Mouse (Mus musculus) lung, postnatal 0 days (tissue): ENCODE data around the gene Olfr564. TPM values are rescaled to one million over a fixed set of nuclear protein-coding genes. Genes with fewer than 3 reads are reported as not detected.

Experiments
- ATAC-seq: fragments of 200-750 bp; cut with Nextera tagmentation; 2 replicates; pipeline ENCODE4 v1.8.0; 2017; ENCODE audit warnings: moderate library complexity
- DNase-seq: peaks from one replicate; pipeline ENCODE4 v3.0.0-alpha.2; 2016; ENCODE audit warnings: low spot score
- H3K27ac ChIP-seq: fragments of 300-500 bp; sonication (generic); 2 replicates; pipeline ENCODE4 v1.5.1; 2014; ENCODE audit warnings: antibody characterized with exemption, mild to moderate bottlenecking, low read length, mixed read lengths
- H3K27me3 ChIP-seq: fragments of 300-500 bp; sonication (generic); replicated peaks from 2 replicates; pipeline ENCODE4 v1.6.1; 2014; ENCODE audit warnings: low read length, mixed read lengths; ENCODE audit not compliant: insufficient read depth
- H3K36me3 ChIP-seq: fragments of 300-500 bp; sonication (generic); 2 replicates; pipeline ENCODE4 v1.6.1; 2014; ENCODE audit warnings: low read length, mixed read lengths; ENCODE audit not compliant: insufficient read depth
- H3K4me1 ChIP-seq: fragments of 300-500 bp; sonication (generic); 2 replicates; pipeline ENCODE4 v1.6.1; 2014; ENCODE audit warnings: antibody characterized with exemption, low read depth, low read length, mixed read lengths; ENCODE audit not compliant: insufficient read depth
- H3K4me2 ChIP-seq: fragments of 300-500 bp; sonication (generic); replicated peaks from 2 replicates; pipeline ENCODE4 v1.6.1; 2014; ENCODE audit warnings: low read depth, mild to moderate bottlenecking, low read length, moderate library complexity, mixed read lengths
- H3K4me3 ChIP-seq: fragments of 300-500 bp; sonication (generic); 2 replicates; pipeline ENCODE4 v1.5.1; 2014; ENCODE audit warnings: low read depth, low read length
- H3K9ac ChIP-seq: fragments of 300-500 bp; sonication (generic); replicated peaks from 2 replicates; pipeline ENCODE4 v1.6.1; 2014; ENCODE audit warnings: low read depth, mild to moderate bottlenecking
- H3K9me3 ChIP-seq: fragments of 300-500 bp; sonication (generic); 2 replicates; pipeline ENCODE4 v1.6.1; 2016; ENCODE audit warnings: low read length, mixed read lengths
- CTCF ChIP-seq: IDR thresholded peaks from 2 replicates; pipeline ENCODE4 v1.5.1; 2016; ENCODE audit warnings: antibody characterized with exemption, mild to moderate bottlenecking
- EP300 ChIP-seq: IDR thresholded peaks from 2 replicates; pipeline ENCODE4 v1.6.1; 2016; ENCODE audit warnings: antibody characterized with exemption, mild to moderate bottlenecking, control low read depth
- WGBS: fragments of 180-500 bp; shearing (Covaris S2); extraction: QIAGEN DNeasy Blood & Tissue Kit; methylation state at CpG from one replicate; pipeline ENCODE4 v1.1.7; 2014; 5-methylcytosine and 5-hydroxymethylcytosine counted together
- polyA plus RNA-seq: library from polyadenylated mRNA; unstranded; fragments of >200 nt; fragmentation: Nextera tagmentation; extraction: Ambion mirVana; gene quantifications from 2 replicates; pipeline ENCODE4 v1.2.1, GENCODE M21; 2015

Olfr564 gene
- not detected in 2 replicates for polyA plus RNA-seq

DNA sequence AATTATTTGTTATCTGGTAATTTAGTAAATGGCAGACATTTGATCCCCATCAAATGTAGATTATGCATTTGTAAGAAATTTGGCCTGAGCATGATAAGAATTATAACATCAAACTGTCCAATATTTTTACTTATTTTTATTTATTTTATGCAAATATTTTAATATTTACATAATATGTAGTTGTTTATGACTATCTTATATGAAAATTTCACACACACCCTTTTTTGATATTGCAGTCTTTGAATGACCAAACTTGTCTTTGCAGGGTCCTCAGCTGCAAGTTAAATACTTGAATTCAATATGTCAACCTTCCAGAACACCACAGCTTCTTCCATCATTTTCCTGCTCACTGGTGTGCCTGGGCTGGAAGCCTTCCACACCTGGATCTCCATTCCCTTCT, at the start of gene Olfr564:
Olfr564 (plus strand) TSS at position 301 of the 400 bp plus-strand sequence.
- Histone ChIP-seq H3K27me3 (no peaks in the 10 kb centered on the region), H3K9me3 (no peaks in the 10 kb centered on the region), H3K36me3 (no peaks in the 10 kb centered on the region), H3K4me1 (no peaks in the 10 kb centered on the region), H3K4me2 (no peak within 1 kb of the TSS), H3K27ac (no peak within 1 kb of the TSS), H3K4me3 (no peak within 1 kb of the TSS), H3K9ac (no peak within 1 kb of the TSS)
- no peak for DNase-seq
- ATAC-seq: no peak
- TF ChIP-seq EP300 (no peak), CTCF (no peak)

DNA sequence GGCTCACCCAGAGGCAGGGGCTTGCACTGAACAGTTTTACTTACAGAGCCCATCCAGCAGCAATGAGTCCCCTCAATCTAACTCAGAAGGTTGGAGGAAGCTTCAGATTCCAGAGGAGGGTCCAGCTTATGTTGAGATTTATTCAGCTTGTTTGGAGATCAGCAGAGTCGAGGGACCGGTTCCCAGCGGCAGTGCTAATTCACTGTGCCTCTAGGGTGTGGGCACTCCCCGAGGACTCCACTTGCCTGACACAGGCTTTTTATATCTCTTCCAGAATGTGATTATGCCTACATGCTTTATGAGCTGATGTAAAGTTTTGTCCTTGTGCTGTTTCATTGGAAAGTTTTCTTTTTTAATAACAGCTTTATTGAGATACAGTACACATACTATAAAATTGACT, 44.0 kb upstream of the Olfr564 start, which contains the start of the genes Olfr560 and Olfr78:
Olfr560 (minus strand) TSS at position 101 of the 400 bp plus-strand sequence.
Olfr78 (minus strand) TSS at position 206 of the 400 bp plus-strand sequence.
- no peak within 1 kb of the TSS for H3K4me3 ChIP-seq
- 61% methylated on average over 4 of the region's 4 CpGs for WGBS
- H3K36me3 ChIP-seq: no peaks in the 10 kb centered on the region
- no peak within 1 kb of the TSS for H3K9ac ChIP-seq
- ATAC-seq (no peak), DNase-seq (no peak)
- H3K4me2 ChIP-seq: no peak within 1 kb of the TSS
- H3K4me1 ChIP-seq: no peaks in the 10 kb centered on the region
- no peak within 1 kb of the TSS for H3K27ac ChIP-seq
- H3K9me3 ChIP-seq: no peaks in the 10 kb centered on the region
- H3K27me3 ChIP-seq: no peaks in the 10 kb centered on the region
- TF ChIP-seq CTCF: no peak
- TF ChIP-seq EP300: no peak

DNA sequence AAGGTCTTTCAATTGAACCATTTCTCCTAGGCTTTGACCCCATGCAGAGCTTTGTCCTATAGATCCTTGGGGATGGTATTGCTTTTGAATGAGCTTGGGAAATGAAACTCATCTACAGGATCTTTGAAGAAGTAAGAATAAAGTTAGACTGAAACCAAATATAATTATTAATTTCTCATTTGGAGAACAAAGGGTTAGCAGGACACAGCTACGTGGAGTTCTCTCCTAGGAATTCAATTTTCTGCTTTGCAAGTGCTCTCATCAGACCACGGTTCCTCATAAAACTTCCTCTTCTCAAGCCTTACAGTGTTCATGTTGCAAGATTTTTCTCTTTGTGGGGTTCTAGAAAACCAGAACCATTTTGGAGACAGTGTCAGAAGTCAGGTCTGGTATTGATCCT, 32.4 kb upstream of the Olfr564 start, which contains the start of gene Olfr561:
Olfr561 (plus strand) TSS at position 301 of the 400 bp plus-strand sequence.
- Histone ChIP-seq H3K36me3 (no peaks in the 10 kb centered on the region), H3K4me1 (no peaks in the 10 kb centered on the region), H3K4me3 (no peak within 1 kb of the TSS), H3K4me2 (no peak within 1 kb of the TSS), H3K27me3 (no peaks in the 10 kb centered on the region), H3K9ac (no peak within 1 kb of the TSS), H3K27ac (no peak within 1 kb of the TSS), H3K9me3 (no peaks in the 10 kb centered on the region)
- DNase-seq: no peak
- WGBS: 52% methylated on average over 2 of the region's 2 CpGs
- no peak for TF ChIP-seq CTCF
- no peak for TF ChIP-seq EP300
- ATAC-seq: no peak

Other genes starting within 250 kb of the Olfr564 start
- gene Trim21, start 238.0 kb upstream of the Olfr564 start, polyA plus RNA-seq: 0.76 and 0.80 TPM in 2 replicates
- 0.21 TPM in 2 replicates for gene Olfr550, start 232.0 kb upstream of the Olfr564 start, polyA plus RNA-seq
- not detected in 2 replicates for gene Olfr551, start 211.6 kb upstream of the Olfr564 start, polyA plus RNA-seq
- gene Olfr552, start 205.7 kb upstream of the Olfr564 start, polyA plus RNA-seq: not detected in 2 replicates
- not detected in 2 replicates for gene Olfr553, start 185.3 kb upstream of the Olfr564 start, polyA plus RNA-seq
- not detected in 2 replicates for gene Olfr554, start 165.0 kb upstream of the Olfr564 start, polyA plus RNA-seq
- not detected in 2 replicates for gene Olfr555, start 144.7 kb upstream of the Olfr564 start, polyA plus RNA-seq
- gene Olfr556, start 138.6 kb upstream of the Olfr564 start, polyA plus RNA-seq: not detected in 2 replicates
- gene Trim68, start 116.2 kb upstream of the Olfr564 start, polyA plus RNA-seq: 11.6 and 13.2 TPM in 2 replicates
- gene Olfr557, start 107.6 kb upstream of the Olfr564 start, polyA plus RNA-seq: not detected in 2 replicates
- gene Olfr558, start 101.3 kb upstream of the Olfr564 start, polyA plus RNA-seq: 0.13 and 0.16 TPM in 2 replicates
- gene Olfr33, start 84.4 kb upstream of the Olfr564 start, polyA plus RNA-seq: not detected in 2 replicates
- gene Olfr559, start 76.0 kb upstream of the Olfr564 start, polyA plus RNA-seq: not detected in 2 replicates
- gene Olfr560, start 44.1 kb upstream of the Olfr564 start, polyA plus RNA-seq: not detected in 2 replicates
- gene Olfr78, start 44.0 kb upstream of the Olfr564 start, polyA plus RNA-seq: 0.04 and 0.12 TPM in 2 replicates
- not detected in 2 replicates for gene Olfr561, start 32.3 kb upstream of the Olfr564 start, polyA plus RNA-seq
- gene Olfr566, start 55.3 kb downstream of the Olfr564 start, polyA plus RNA-seq: not detected in 2 replicates
- not detected in 2 replicates for gene Olfr568, start 73.6 kb downstream of the Olfr564 start, polyA plus RNA-seq
- not detected in 2 replicates for gene Olfr569, start 87.4 kb downstream of the Olfr564 start, polyA plus RNA-seq
- gene Olfr570, start 91.1 kb downstream of the Olfr564 start, polyA plus RNA-seq: not detected in 2 replicates
- gene Olfr571, start 114.1 kb downstream of the Olfr564 start, polyA plus RNA-seq: not detected in 2 replicates
- gene Olfr572, start 120.9 kb downstream of the Olfr564 start, polyA plus RNA-seq: not detected in 2 replicates
- gene Olfr573-ps1, start 139.1 kb downstream of the Olfr564 start, polyA plus RNA-seq: not detected in 2 replicates
- gene Olfr574, start 145.0 kb downstream of the Olfr564 start, polyA plus RNA-seq: not detected in 2 replicates
- gene Olfr575, start 155.3 kb downstream of the Olfr564 start, polyA plus RNA-seq: not detected in 2 replicates
- gene Olfr576, start 159.2 kb downstream of the Olfr564 start, polyA plus RNA-seq: not detected in 2 replicates
- not detected in 2 replicates for gene Olfr577, start 172.5 kb downstream of the Olfr564 start, polyA plus RNA-seq
- not detected in 2 replicates for gene Olfr578, start 185.8 kb downstream of the Olfr564 start, polyA plus RNA-seq
- gene Olfr582, start 234.5 kb downstream of the Olfr564 start, polyA plus RNA-seq: not detected in 2 replicates
- gene Olfr583, start 247.8 kb downstream of the Olfr564 start, polyA plus RNA-seq: not detected in 2 replicates